Mouse (Mus musculus) heart, embryonic 13.5 days (tissue): ENCODE results near the gene Idh3g. TPM values are rescaled to one million over a fixed set of nuclear protein-coding genes. Genes with fewer than 3 reads are reported as not detected.

ENCODE experiments used
- ATAC-seq: fragments of 200-750 bp; cut with Nextera tagmentation; 2 replicates; pipeline ENCODE4 v1.8.0; 2017; ENCODE audit warnings: moderate TSS enrichment; ENCODE audit not compliant: insufficient number of reproducible peaks, low FRiP score, low TSS enrichment; ENCODE audit errors: extremely low read depth
- H3K27ac ChIP-seq: fragments of 300-500 bp; sonication (generic); replicated peaks from 2 replicates; pipeline ENCODE4 v1.5.1; 2015; ENCODE audit warnings: moderate library complexity, mild to moderate bottlenecking, inconsistent platforms
- H3K27me3 ChIP-seq: fragments of 300-500 bp; sonication (generic); replicated peaks from 2 replicates; pipeline ENCODE4 v1.6.1; 2015; ENCODE audit warnings: mild to moderate bottlenecking, inconsistent platforms
- H3K36me3 ChIP-seq: fragments of 300-500 bp; sonication (generic); 2 replicates; pipeline ENCODE4 v1.6.1; 2015; ENCODE audit warnings: mild to moderate bottlenecking, inconsistent platforms
- H3K4me1 ChIP-seq: fragments of 300-500 bp; sonication (generic); 2 replicates; pipeline ENCODE4 v1.6.1; 2015; ENCODE audit warnings: inconsistent platforms
- H3K4me2 ChIP-seq: fragments of 300-500 bp; sonication (generic); 2 replicates; pipeline ENCODE4 v1.6.1; 2015; ENCODE audit warnings: inconsistent platforms, mild to moderate bottlenecking, moderate library complexity
- H3K4me3 ChIP-seq: fragments of 300-500 bp; sonication (generic); 2 replicates; pipeline ENCODE4 v1.5.1; 2015; ENCODE audit warnings: moderate library complexity, mild to moderate bottlenecking, inconsistent platforms
- H3K9ac ChIP-seq: fragments of 300-500 bp; sonication (generic); 2 replicates; pipeline ENCODE4 v1.6.1; 2015; ENCODE audit warnings: inconsistent platforms, mild to moderate bottlenecking, moderate library complexity
- H3K9me3 ChIP-seq: fragments of 300-500 bp; sonication (generic); 2 replicates; pipeline ENCODE4 v1.6.1; 2016; ENCODE audit warnings: inconsistent platforms
- WGBS: fragments of 180-500 bp; shearing (Covaris S2); methylation state at CpG from one replicate; pipeline ENCODE4 v1.1.7; 2015; ENCODE audit warnings: mixed read lengths; 5-methylcytosine and 5-hydroxymethylcytosine counted together
- polyA plus RNA-seq: library from polyadenylated mRNA; unstranded; fragments of >200 nt; fragmentation: Nextera tagmentation; extraction: Ambion mirVana; gene quantifications from 2 replicates; pipeline ENCODE4 v1.2.1, GENCODE M21; 2015

The Idh3g gene
- polyA plus RNA-seq, 1 experiment from 2014 or later, result 344 TPM

DNA sequence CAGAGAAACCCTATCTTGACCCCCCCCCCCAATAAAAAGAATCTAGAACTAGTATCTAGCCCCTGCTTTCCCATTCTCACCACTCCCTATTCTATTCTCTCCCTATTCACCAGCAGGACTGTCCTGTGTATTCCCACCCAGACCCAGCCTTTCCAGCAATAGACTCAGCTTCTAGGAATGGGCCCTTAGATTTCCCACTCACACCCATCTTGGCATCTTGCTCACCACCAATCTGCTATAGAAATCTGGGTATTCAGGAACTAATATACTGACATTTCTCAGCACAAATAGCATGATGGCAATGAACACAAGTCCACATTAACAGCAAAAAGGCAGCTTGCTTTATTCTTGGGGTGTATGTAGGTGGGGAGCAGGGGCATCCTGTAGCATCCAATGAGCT, 6.3 kb upstream of the Idh3g start:
- Histone ChIP-seq H3K27me3 (no peaks in the 10 kb centered on the region), H3K4me3 (no peak overlapping the region), H3K9ac (no peak overlapping the region), H3K4me1 (peaks cover 7% of the 10 kb centered on the region), H3K4me2 (no peak overlapping the region), H3K9me3 (no peaks in the 10 kb centered on the region), H3K27ac (no peak overlapping the region), H3K36me3 (peaks cover 28% of the 10 kb centered on the region)
- ATAC-seq, result no peak

DNA sequence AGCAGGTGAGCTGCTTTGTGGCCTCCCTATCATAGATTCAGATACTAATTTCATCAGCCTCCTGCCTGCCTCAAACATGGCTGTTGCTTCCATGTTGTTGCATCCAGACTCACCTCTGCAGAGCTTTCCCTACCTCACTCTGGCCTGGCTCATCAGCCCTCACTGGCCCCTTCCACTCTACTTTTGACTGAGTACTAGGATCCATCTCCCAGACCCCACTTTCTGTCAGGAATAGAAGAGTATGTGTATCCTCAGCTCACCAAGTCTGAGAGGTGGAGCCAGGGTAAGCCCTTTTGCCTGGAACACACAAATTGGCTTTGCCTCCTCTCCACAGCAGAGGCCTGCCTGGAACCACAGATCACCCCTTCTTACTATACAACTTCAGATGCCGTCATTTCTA, 1.8 kb upstream of the Idh3g start:
- Histone ChIP-seq H3K9ac (peak overlapping the region; percentile 88), H3K27ac (no peak overlapping the region), H3K4me2 (peak overlapping the region; percentile 78), H3K36me3 (peaks cover 28% of the 10 kb centered on the region), H3K4me1 (peaks cover 22% of the 10 kb centered on the region), H3K4me3 (peak overlapping the region; percentile 71), H3K27me3 (no peaks in the 10 kb centered on the region; the same call in 1 of the 2 replicates), H3K9me3 (no peaks in the 10 kb centered on the region)
- ATAC-seq, result no peak
- 90% methylated on average over 1 of the region's 1 CpGs for WGBS

DNA sequence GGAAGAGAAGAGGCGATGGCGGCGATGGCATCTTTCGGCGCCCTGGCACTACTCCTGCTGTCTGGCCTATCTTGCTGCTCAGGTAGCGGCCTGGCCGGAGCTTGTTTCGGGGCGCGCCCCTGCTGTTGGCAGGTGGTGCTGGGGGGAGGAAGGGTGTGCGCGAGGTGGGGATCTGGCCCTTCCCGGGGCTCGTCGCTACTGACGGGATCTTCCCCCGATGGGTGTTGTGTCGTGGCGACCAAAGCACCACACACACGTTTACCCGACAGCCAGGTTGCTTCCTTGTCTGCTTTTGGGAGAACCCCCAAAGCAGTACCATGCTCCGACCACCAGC, 495 bp upstream of the Idh3g start:
- peak overlapping the region; percentile 88 for H3K9ac ChIP-seq
- peak overlapping the region; percentile 71 for H3K4me3 ChIP-seq
- peaks cover 35% of the 10 kb centered on the region for H3K36me3 ChIP-seq
- peak overlapping the region; percentile 91 for H3K27ac ChIP-seq
- ATAC-seq, result no peak
- 5% methylated on average over 22 of the region's 22 CpGs for WGBS
- no peaks in the 10 kb centered on the region; the same call in 1 of the 2 replicates for H3K27me3 ChIP-seq
- H3K4me2 ChIP-seq, result peak overlapping the region; percentile 78
- peaks cover 22% of the 10 kb centered on the region for H3K4me1 ChIP-seq
- no peaks in the 10 kb centered on the region for H3K9me3 ChIP-seq

DNA sequence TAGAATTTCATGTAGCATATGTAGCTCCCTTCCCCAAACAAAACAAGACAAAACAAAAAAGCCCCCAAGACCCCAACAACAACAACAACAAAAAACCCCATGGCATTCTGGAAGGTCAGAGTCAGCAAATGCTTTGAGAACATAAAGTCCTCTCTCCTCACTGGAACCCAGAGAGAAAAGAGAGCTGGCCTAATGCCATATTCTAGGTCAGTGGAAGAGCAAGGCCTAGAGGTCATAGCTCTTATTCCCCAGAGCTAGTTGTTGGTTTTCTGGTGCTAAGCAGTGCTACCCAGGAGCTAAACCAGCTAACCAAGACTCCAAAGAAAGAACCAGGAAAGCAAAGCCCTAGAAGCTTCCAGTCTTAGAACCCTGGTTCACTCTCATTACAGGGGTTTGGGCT, 1.0 kb downstream of the Idh3g start:
- Histone ChIP-seq H3K36me3 (peaks cover 42% of the 10 kb centered on the region), H3K4me1 (peaks cover 22% of the 10 kb centered on the region), H3K4me3 (peak overlapping the region; percentile 71), H3K4me2 (peak overlapping the region; percentile 78), H3K27me3 (no peaks in the 10 kb centered on the region; the same call in 1 of the 2 replicates), H3K9ac (peak overlapping the region; percentile 85), H3K9me3 (no peaks in the 10 kb centered on the region), H3K27ac (peak overlapping the region; percentile 91)
- ATAC-seq, result no peak

DNA sequence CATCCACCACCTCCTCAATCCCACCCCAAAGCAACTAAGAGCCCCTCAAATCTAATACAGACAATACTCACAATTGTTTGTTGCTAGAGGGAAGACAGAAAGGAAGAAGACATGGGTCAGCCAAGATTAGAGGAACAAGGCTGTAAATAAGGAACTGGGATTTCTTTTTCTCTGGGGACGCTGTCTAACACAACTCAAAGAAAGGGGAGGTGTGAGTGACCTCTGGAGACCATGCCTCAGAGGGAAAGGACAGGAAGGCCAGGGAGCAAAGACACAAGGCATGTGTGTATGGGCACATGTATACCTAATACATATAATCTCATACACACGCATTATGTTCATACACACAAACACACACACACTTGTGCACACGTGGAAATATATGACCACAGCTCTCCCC, 4.5 kb downstream of the Idh3g start:
- Histone ChIP-seq H3K36me3 (peaks cover 57% of the 10 kb centered on the region), H3K9ac (no peak overlapping the region), H3K9me3 (no peaks in the 10 kb centered on the region), H3K4me2 (no peak overlapping the region), H3K27ac (no peak overlapping the region), H3K4me3 (no peak overlapping the region), H3K27me3 (no peaks in the 10 kb centered on the region; the same call in 1 of the 2 replicates), H3K4me1 (peaks cover 13% of the 10 kb centered on the region)
- WGBS, result 90% methylated on average over 3 of the region's 3 CpGs
- ATAC-seq, result no peak

DNA sequence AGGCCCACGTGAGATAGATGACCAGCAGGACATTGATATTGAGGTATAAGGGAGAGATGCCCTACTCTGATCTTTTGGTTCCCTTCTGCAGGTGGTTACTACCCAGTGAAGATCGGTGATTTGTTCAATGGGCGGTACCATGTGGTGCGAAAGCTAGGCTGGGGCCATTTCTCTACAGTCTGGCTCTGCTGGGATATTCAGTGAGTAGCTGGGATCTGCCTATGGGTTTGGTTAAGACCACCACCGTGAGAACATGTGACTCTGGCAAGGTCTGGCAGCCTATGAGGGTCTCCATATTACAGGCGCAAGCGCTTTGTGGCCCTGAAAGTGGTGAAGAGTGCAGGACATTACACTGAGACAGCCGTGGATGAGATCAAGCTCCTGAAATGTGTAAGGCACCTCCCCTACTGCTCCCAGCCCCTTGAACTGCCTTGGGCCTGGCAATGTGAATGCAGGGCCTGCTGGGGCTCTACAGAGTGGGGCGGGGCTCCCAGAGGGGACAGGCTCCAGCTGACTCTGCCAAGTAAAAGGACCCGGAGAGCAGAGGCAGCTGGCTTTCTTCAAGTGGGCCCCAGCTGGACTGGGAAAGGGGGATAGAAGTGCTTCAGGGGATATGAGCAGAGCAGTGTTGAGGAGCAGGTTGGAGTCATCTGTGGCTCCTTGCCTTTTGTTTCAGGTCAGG, 11.8 kb downstream of the Idh3g start:
- peak overlapping the region; percentile 65 for H3K4me2 ChIP-seq

DNA sequence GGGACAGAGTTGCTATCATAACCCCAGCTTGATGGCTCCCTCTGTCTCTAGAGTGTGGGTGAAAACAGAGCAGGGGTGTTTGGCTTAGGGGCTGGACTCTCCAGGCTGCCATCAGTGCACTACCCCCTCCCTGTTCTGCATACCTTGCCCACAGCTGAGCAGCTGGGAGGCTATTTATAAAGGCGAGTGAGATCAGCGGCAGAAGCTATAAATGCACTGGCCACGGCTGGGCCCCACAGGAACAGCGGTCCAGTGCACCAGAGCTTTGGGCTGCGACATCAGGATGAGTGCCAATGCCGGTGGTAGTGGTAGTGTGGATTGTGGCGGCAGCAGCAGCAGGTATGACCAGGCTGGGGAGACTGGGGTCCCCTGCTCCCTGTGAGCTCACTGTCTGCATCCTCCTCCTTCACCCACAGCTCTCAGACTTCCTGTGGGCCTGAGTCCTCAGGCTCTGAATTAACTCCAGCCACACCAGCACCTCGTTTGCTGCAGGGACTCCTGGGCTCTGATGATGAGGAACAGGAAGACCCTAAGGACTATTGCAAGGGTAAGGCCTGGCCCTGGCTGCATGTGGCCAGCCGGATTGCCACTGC, 12.4 kb downstream of the Idh3g start, which contains the start of gene Srpk3:
Srpk3 (plus strand) TSS at position 238 of the 593 bp plus-strand sequence.
- 0 out of 2 replicates have a peak, but pooled peaks cover 5% of the 10 kb centered on the region for H3K27me3 ChIP-seq
- no peaks in the 10 kb centered on the region for H3K9me3 ChIP-seq
- WGBS, result 44% methylated on average over 9 of the region's 9 CpGs
- peaks cover 35% of the 10 kb centered on the region for H3K36me3 ChIP-seq
- peak within 1 kb of the TSS; percentile 47 for H3K4me3 ChIP-seq
- peak within 1 kb of the TSS; percentile 80 for H3K9ac ChIP-seq
- ATAC-seq, result peak; percentile 51
- H3K4me1 ChIP-seq, result peaks cover 17% of the 10 kb centered on the region; the same call in 1 of the 2 replicates
- peak within 1 kb of the TSS; percentile 95 for H3K27ac ChIP-seq
- H3K4me2 ChIP-seq, result peak within 1 kb of the TSS; percentile 65

More for the DNA sequence above, 11.8 kb downstream of the Idh3g start:
- Histone ChIP-seq H3K4me1 (peaks cover 17% of the 10 kb centered on the region; the same call in 1 of the 2 replicates), H3K27ac (peak overlapping the region; percentile 95), H3K9me3 (no peaks in the 10 kb centered on the region), H3K27me3 (0 out of 2 replicates have a peak, but pooled peaks cover 5% of the 10 kb centered on the region), H3K4me3 (peak overlapping the region; percentile 47), H3K36me3 (peaks cover 42% of the 10 kb centered on the region), H3K9ac (peak overlapping the region; percentile 80)
- ATAC-seq, result peak; percentile 20; the same call in 1 of the 2 replicates
- WGBS, result 51% methylated on average over 10 of the region's 10 CpGs

DNA sequence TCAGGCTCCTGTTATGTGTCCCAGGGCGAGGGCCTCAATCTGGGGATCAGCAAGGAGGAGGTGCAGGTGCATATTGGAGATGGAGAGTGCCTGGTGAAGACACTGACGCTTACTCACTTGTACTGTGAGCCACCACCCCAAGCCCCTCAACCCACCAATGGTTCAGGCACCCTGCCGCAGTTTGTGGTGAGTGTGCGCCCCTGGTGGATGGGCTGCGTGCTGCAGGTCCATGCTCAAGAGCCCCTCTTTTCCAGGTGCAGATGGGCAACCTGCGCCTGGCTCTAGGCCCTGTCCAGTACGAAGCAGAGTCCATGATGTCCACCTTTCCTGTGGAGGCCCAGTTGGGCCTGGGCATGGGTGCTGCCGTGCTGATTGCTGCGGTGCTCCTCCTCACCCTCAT, 19.4 kb downstream of the Idh3g start:
- Histone ChIP-seq H3K9me3 (no peaks in the 10 kb centered on the region), H3K4me2 (no peak overlapping the region), H3K27me3 (0 out of 2 replicates have a peak, but pooled peaks cover 5% of the 10 kb centered on the region), H3K9ac (no peak overlapping the region), H3K36me3 (no peaks in the 10 kb centered on the region), H3K27ac (no peak overlapping the region), H3K4me1 (peaks cover 10% of the 10 kb centered on the region), H3K4me3 (no peak overlapping the region)
- WGBS, result 57% methylated on average over 9 of the region's 9 CpGs
- ATAC-seq, result no peak

DNA sequence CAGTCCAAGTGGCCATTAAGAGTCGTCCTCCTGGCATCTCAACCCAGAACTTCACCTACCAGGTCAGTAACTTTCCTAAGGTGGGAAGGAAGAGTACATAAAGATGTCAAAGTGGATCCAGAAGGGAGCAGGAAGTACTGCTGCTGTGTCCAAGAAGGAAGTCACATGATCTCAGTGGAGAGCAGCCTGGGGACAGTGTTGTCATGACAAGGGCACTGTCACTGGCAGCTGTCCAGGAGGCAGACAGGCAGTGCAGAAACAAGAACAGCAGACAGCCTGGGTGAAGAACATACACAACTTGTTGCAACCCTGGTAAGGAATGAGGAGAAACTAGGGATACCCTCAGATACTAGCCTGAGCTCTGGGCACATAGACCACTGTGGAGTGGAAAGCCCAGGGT, 21.4 kb downstream of the Idh3g start:
- H3K4me3 ChIP-seq, result no peak overlapping the region
- no peak overlapping the region for H3K9ac ChIP-seq
- 59% methylated on average over 1 of the region's 1 CpGs for WGBS
- H3K4me1 ChIP-seq, result peaks cover 10% of the 10 kb centered on the region
- H3K9me3 ChIP-seq, result no peaks in the 10 kb centered on the region
- H3K27ac ChIP-seq, result peak overlapping the region; percentile 65
- no peak overlapping the region for H3K4me2 ChIP-seq
- H3K36me3 ChIP-seq, result no peaks in the 10 kb centered on the region
- ATAC-seq, result no peak
- no peaks in the 10 kb centered on the region for H3K27me3 ChIP-seq

DNA sequence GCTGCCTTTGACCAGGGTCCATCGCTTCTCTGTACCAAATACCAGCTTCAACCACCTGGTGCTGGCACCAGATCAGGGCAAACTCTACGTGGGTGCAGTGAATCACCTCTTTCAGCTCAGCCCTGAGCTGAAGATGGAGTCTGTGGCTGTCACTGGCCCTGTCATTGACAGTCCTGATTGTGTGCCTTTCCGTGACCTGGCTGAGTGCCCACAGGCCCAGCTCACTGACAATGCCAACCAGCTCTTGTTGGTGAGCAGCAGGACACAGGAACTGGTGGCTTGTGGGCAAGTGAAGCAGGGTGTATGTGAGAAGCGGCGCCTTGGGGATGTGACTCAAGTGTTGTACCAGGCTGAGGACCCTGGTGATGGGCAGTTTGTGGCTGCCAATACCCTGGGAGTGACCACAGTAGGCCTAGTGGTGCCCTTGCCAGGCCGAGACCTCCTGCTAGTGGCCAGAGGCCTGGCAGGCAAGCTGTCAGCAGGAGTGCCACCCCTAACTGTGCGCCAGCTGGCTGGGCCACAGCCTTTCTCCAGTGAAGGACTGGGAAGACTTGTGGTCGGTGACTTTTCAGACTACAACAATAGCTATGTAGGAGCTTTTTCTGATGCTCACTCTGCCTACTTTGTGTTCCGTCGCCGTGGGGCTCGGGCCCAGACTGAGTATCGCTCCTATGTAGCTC, 27.9 kb downstream of the Idh3g start:
- no peak overlapping the region for H3K4me2 ChIP-seq
- no peaks in the 10 kb centered on the region for H3K36me3 ChIP-seq
- WGBS, result 72% methylated on average over 13 of the region's 13 CpGs
- H3K9me3 ChIP-seq, result no peaks in the 10 kb centered on the region
- no peak overlapping the region for H3K4me3 ChIP-seq
- no peak overlapping the region for H3K9ac ChIP-seq
- H3K27me3 ChIP-seq, result peaks cover 16% of the 10 kb centered on the region
- no peak overlapping the region for H3K27ac ChIP-seq
- H3K4me1 ChIP-seq, result no peaks in the 10 kb centered on the region
- ATAC-seq, result no peak

DNA sequence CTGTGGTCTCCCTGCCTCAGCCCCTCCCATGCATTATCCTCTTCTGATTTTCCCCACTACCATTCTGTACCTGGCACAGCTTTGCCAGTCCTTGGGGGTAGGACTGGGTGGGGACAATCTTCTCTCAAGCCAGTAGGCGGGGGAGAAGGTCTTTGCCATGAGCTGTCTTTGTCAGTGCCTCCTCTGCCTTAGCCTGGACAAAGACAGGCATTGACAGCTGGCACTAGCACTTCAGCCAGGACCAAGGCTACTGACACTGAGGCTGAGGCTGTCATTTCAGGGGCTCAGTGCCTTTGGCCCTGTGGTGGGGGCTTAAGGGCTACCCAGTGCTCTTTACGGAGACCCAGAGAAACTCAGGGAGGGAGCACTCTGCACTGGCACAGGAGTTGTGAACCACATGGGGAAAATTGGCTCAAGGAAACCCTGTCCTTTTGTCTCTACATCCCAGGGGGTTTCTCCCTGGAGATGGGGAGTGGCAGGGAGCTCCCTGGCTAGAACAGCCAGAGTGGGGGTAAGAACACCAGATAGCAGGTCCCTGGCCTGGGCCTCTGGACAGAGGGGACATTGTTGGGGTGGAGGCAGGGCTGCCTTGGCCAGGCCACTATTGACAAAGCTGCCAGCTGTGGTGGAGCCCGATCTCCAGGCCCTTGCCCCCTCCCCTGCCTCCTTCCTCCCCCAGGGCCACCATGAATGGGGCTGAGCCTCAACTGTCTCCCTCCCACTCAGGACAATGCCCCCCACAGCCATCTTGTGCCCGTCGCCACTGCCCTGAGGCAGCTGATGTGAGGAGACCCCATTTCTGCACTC, 30.2 kb downstream of the Idh3g start, which contains the start of gene Plxnb3:
Plxnb3 (plus strand) TSS at position 757 of the 807 bp plus-strand sequence.
- Histone ChIP-seq H3K27ac (no peak within 1 kb of the TSS), H3K27me3 (peaks cover 16% of the 10 kb centered on the region), H3K36me3 (no peaks in the 10 kb centered on the region), H3K9ac (no peak within 1 kb of the TSS), H3K9me3 (no peaks in the 10 kb centered on the region), H3K4me1 (no peaks in the 10 kb centered on the region), H3K4me3 (no peak within 1 kb of the TSS), H3K4me2 (no peak within 1 kb of the TSS)
- 63% methylated on average over 5 of the region's 5 CpGs for WGBS
- ATAC-seq, result no peak
